Comparison of ENCODE assay signal across 10 mouse cellular contexts in genomic region chr10:111719632-111720031, GRCm38 (mm10).
DNase-seq lines count a peak whose midpoint lies in the region; ATAC-seq and TF ChIP-seq lines count a peak whose summit lies in the region.
"Had no signal": no experiment of that assay in that cellular context is flagged by ENCODE, and none has a peak within 500 bp of the region (broad histone marks: within the 10 kb centered on the region; RNA-seq: fewer than 3 reads in every experiment).

No protein-coding gene starts in this region.

- no peak overlapping the region for H3K4me2 ChIP-seq in heart, embryonic 12.5 days
- no peak overlapping the region for H3K4me2 ChIP-seq in midbrain, embryonic 15.5 days
- no peak overlapping the region for H3K4me2 ChIP-seq in forebrain, postnatal 0 days (ENCODE audit: low read depth)
- H3K4me2 ChIP-seq: hindbrain, embryonic 13.5 days had no signal

- peak; percentile 21 to 22 for DNase-seq in heart, adult 18-20 months
- peak; percentile 64 to 80 for DNase-seq in urinary bladder, adult 18-20 months (ENCODE audit: low spot score in 2 of 2)
- no peak for DNase-seq in urinary bladder, postnatal 10 days (ENCODE audit: low spot score)
- peak; percentile 23 to 48 for DNase-seq in kidney, postnatal 36 days
- DNase-seq in left cerebral cortex, adult 9 months (ENCODE audit: low spot score in 2 of 2), result no peak
- no peak for DNase-seq in forebrain, postnatal 0 days

- H3K27ac ChIP-seq in heart, embryonic 12.5 days (ENCODE audit: poor library complexity, severe bottlenecking), result no peak overlapping the region
- no peak overlapping the region for H3K27ac ChIP-seq in midbrain, embryonic 15.5 days
- H3K27ac ChIP-seq in forebrain, postnatal 0 days (ENCODE audit: low read depth, low read length), result no peak overlapping the region
- H3K27ac ChIP-seq: hindbrain, embryonic 13.5 days; left cerebral cortex, adult 2 months had no signal

- 58% methylated on average over 5 of the region's 5 CpGs for WGBS in heart, embryonic 12.5 days
- 91% methylated on average over 5 of the region's 5 CpGs for WGBS in midbrain, embryonic 15.5 days
- 67% methylated on average over 5 of the region's 5 CpGs for WGBS in forebrain, postnatal 0 days

- ATAC-seq in heart, embryonic 12.5 days (ENCODE audit: insufficient number of reproducible peaks, low FRiP score), result no peak; the same call in 1 of the 2 replicates
- no peak for ATAC-seq in midbrain, embryonic 15.5 days (replicated peaks)
- no peak for ATAC-seq in forebrain, postnatal 0 days

- no peak for TF ChIP-seq CTCF in forebrain, postnatal 0 days (IDR thresholded peaks at IDR 0.05; ENCODE audit: low read depth)

- no peak overlapping the region for H3K4me3 ChIP-seq in heart, embryonic 12.5 days
- H3K4me3 ChIP-seq in midbrain, embryonic 15.5 days, result no peak overlapping the region
- H3K4me3 ChIP-seq in forebrain, postnatal 0 days (ENCODE audit: low read depth, low read length), result no peak overlapping the region
- H3K4me3 ChIP-seq: hindbrain, embryonic 13.5 days; left cerebral cortex, adult 2 months had no signal

- H3K9me3 ChIP-seq in heart, embryonic 12.5 days (replicated peaks), result no peaks in the 10 kb centered on the region
- H3K9me3 ChIP-seq in midbrain, embryonic 15.5 days, result no peaks in the 10 kb centered on the region
- H3K9me3 ChIP-seq in forebrain, postnatal 0 days (ENCODE audit: low read length), result no peaks in the 10 kb centered on the region
- H3K9me3 ChIP-seq: hindbrain, embryonic 13.5 days had no signal

- H3K4me1 ChIP-seq in heart, embryonic 12.5 days (replicated peaks), result peaks cover 29% of the 10 kb centered on the region
- no peaks in the 10 kb centered on the region for H3K4me1 ChIP-seq in midbrain, embryonic 15.5 days
- no peaks in the 10 kb centered on the region for H3K4me1 ChIP-seq in forebrain, postnatal 0 days (ENCODE audit: insufficient read depth)
- H3K4me1 ChIP-seq: hindbrain, embryonic 13.5 days had no signal

- no peak overlapping the region for H3K9ac ChIP-seq in heart, embryonic 12.5 days
- no peak overlapping the region for H3K9ac ChIP-seq in midbrain, embryonic 15.5 days
- no peak overlapping the region for H3K9ac ChIP-seq in forebrain, postnatal 0 days
- H3K9ac ChIP-seq: hindbrain, embryonic 13.5 days had no signal

- H3K36me3 ChIP-seq in heart, embryonic 12.5 days, result no peaks in the 10 kb centered on the region
- no peaks in the 10 kb centered on the region for H3K36me3 ChIP-seq in midbrain, embryonic 15.5 days (replicated peaks)
- H3K36me3 ChIP-seq in forebrain, postnatal 0 days (ENCODE audit: insufficient read depth), result no peaks in the 10 kb centered on the region
- H3K36me3 ChIP-seq: hindbrain, embryonic 13.5 days had no signal

- H3K27me3 ChIP-seq in heart, embryonic 12.5 days (replicated peaks), result no peaks in the 10 kb centered on the region
- H3K27me3 ChIP-seq in midbrain, embryonic 15.5 days (replicated peaks), result no peaks in the 10 kb centered on the region
- no peaks in the 10 kb centered on the region for H3K27me3 ChIP-seq in forebrain, postnatal 0 days (ENCODE audit: insufficient read depth, low read length)
- H3K27me3 ChIP-seq: hindbrain, embryonic 13.5 days had no signal

Comparison
In these comparisons a context has a peak if more than half of its experiments do, and no peak if none do; other contexts are left out.
1. DNase-seq: peak in heart, adult 18-20 months (2 of 2), urinary bladder, adult 18-20 months (2 of 2) and kidney, postnatal 36 days (2 of 2); none in urinary bladder, postnatal 10 days (single experiment), left cerebral cortex, adult 9 months (0 of 2) and forebrain, postnatal 0 days (single experiment).